Mouse (Mus musculus): ENCODE data around the gene Runx1.
A peak's percentile ranks its signal among the peaks of the same experiment; 100 is the strongest.

DNA sequence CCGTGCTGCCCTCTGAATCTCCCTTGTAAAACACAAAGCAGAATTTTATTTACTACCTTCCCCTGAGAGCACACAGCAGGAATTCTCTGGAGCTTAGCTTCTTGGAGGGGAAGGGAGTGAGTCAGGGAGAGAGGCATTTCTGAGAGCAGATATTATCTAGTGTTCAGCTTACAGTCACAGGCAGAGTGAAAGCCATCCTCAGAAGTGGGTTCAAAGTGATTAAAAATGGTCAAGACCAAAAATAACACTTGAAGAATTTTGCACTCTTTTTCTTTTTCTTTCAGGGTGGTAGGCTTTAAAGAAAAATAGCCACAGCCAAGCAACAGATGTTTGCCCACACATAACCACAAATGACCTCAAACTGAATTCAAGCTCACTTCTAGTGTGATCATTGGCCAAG lies 115.8 kb downstream of the Runx1 start:
- TF ChIP-seq POLR2A (IDR thresholded peaks at IDR 0.05; ENCODE audit: insufficient read length, low read depth) (no peak), USF1 (IDR thresholded peaks at IDR 0.05; ENCODE audit: low read depth) (no peak), MAX (IDR thresholded peaks at IDR 0.05; ENCODE audit: low read depth) (no peak), TCF12 (IDR thresholded peaks at IDR 0.05; ENCODE audit: insufficient read depth, poor library complexity, severe bottlenecking) (peak; percentile 6), CEBPB (IDR thresholded peaks at IDR 0.05; ENCODE audit: insufficient read depth, poor library complexity, severe bottlenecking) (0 out of 2 replicates have a peak, but pooled peaks have one; percentile 4)

Measured in myocyte (in vitro differentiated cells).